Comparison of ENCODE assay signal across 20 mouse cellular contexts in the genomic region with DNA sequence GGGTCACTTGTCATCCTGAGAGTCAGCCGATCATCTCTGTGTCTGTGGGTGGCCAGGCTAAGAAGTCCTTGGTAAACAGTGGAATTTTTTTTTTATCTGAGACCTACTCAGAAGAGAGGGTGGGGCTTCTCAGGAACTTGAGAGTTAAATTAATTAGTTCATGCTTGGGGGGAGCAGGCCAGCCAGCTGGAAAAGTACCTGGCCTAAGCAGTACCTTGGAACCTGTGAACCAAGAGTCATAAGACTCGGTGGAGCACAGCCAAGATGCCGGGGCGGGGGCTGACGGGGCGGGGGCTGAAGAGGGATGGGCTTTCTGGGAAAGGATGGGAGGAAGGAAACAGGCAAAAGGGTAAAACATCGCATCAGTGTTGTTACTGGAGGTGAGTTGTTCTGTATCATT. TPM values are rescaled to one million over a fixed set of nuclear protein-coding genes. Genes with fewer than 3 reads are reported as not detected.
"Had no signal": no experiment of that assay in that cellular context is flagged by ENCODE, and none has a peak within 500 bp of the region (broad histone marks: within the 10 kb centered on the region; RNA-seq: fewer than 3 reads in every experiment).

No protein-coding gene starts in this region.

- H3K27me3 ChIP-seq: liver, embryonic 15.5 days; midbrain, embryonic 15.5 days; neural tube, embryonic 12.5 days had no signal

- H3K4me1 ChIP-seq: limb, embryonic 10.5 days; liver, embryonic 15.5 days; midbrain, embryonic 15.5 days; neural tube, embryonic 12.5 days had no signal

- ATAC-seq: hindbrain, postnatal 0 days; lung, postnatal 0 days; midbrain, embryonic 15.5 days had no signal

- H3K36me3 ChIP-seq: limb, embryonic 10.5 days; liver, embryonic 15.5 days; midbrain, embryonic 15.5 days; neural tube, embryonic 12.5 days had no signal

- H3K27ac ChIP-seq: hindbrain, postnatal 0 days; left cerebral cortex, adult 2 months; limb, embryonic 10.5 days; liver, embryonic 15.5 days; midbrain, embryonic 15.5 days; neural tube, embryonic 12.5 days had no signal

- H3K9me3 ChIP-seq: limb, embryonic 10.5 days; liver, embryonic 15.5 days; midbrain, embryonic 15.5 days; neural tube, embryonic 12.5 days had no signal

- DNase-seq: lung, adult 2 months; lung, postnatal 36 days; retina, postnatal 1 day; right cerebral cortex, postnatal 14 days; thymus, postnatal 4 days had no signal

- H3K4me2 ChIP-seq: liver, embryonic 11.5 days; liver, embryonic 15.5 days; midbrain, embryonic 15.5 days; neural tube, embryonic 12.5 days had no signal

- H3K9ac ChIP-seq: liver, embryonic 15.5 days; midbrain, embryonic 15.5 days; neural tube, embryonic 12.5 days had no signal

- H3K4me3 ChIP-seq: left cerebral cortex, adult 2 months; limb, embryonic 10.5 days; liver, embryonic 15.5 days; midbrain, embryonic 15.5 days; neural tube, embryonic 12.5 days had no signal

RNA-seq across cellular contexts. Expression of a gene that starts 2.8 kb away (rescaled TPM):
- total RNA-seq: layer of hippocampus, adult 8-10 months; layer of hippocampus, postnatal 14 days; left cerebral cortex, adult 2 months; left cerebral cortex, postnatal 14 days; megakaryocyte progenitor cell, adult 5-6 weeks; monocyte, adult 5-6 weeks; neutrophil, adult 5-6 weeks had no signal
- polyA plus RNA-seq: intestine, embryonic 14.5 days; limb, embryonic 10.5 days; liver, embryonic 11.5 days; liver, embryonic 15.5 days; lung, postnatal 0 days; neural tube, embryonic 12.5 days had no signal

RNA-seq across cellular contexts. Expression of a gene that starts 32.8 kb away (rescaled TPM):
- total RNA-seq: monocyte, adult 5-6 weeks had no signal

RNA-seq across cellular contexts. Expression of a gene that starts 42.0 kb away (rescaled TPM):
- total RNA-seq: megakaryocyte progenitor cell, adult 5-6 weeks had no signal
